Mouse (Mus musculus): ENCODE results near the gene Mroh2b. TPM values are rescaled to one million over a fixed set of nuclear protein-coding genes. Genes with fewer than 3 reads are reported as not detected.

Mroh2b gene
- polyA plus RNA-seq (2015; fragmentation: Nextera tagmentation; extraction: Ambion mirVana): not detected in 2 replicates

DNA sequence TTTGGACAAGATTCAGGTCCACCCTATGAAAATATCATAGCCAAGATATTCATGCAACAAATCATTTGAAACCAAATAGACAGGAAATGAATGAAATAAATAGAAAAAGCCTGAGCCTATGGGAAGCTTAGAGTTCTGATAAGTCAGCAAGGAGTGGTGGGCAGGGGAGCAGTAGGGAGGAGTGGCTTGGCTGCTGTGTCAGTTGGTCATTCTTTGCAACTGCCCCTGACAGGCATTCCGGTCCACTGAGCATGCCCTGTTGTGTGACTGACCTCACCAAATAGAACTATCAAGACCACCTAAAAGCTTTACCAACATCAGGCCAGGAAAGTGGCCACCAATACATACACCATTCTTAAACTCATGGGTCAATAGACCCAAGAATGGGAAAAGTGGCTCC, at the start of gene Mroh2b:
Gene Mroh2b (plus strand): TSS at position 301 of the 400 bp plus-strand sequence.
- WGBS: 100% methylated on average over 1 of the region's 1 CpGs
- Histone ChIP-seq H3K9ac (no peak within 1 kb of the TSS), H3K9me3 (no peaks in the 10 kb centered on the region), H3K27ac (no peak within 1 kb of the TSS), H3K36me3 (no peaks in the 10 kb centered on the region), H3K27me3 (no peaks in the 10 kb centered on the region), H3K4me1 (no peaks in the 10 kb centered on the region), H3K4me3 (no peak within 1 kb of the TSS), H3K4me2 (no peak within 1 kb of the TSS)
- no peak for ATAC-seq (ENCODE audit: insufficient number of reproducible peaks, insufficient read depth, low FRiP score, low TSS enrichment, low read depth)

- H3K36me3 ChIP-seq: no peaks in the 10 kb centered on the region
Observed at GRCm38 (mm10) chr15:4850015-4850414, 48.5 kb upstream of the Mroh2b start.

DNA sequence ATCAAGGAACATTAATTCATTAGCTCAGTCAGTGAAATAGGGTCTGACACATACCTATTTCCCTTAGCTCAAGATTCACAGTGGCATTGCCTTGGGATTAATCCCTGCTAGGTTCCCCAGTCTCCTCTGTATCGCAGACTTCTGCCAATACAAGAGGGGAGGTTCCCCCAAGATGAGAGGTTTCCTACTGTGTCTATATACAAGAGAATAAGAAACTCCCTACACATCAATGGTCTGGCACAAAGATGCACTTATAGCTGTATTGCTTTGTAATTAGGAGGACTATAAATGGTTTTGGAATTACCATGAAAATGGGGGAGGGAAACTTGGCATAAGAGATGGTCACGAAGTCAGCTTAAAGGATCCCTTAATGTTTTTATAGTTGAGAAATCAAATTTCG, 3.6 kb upstream of the Mroh2b start:
- Histone ChIP-seq H3K27me3 (no peaks in the 10 kb centered on the region), H3K4me3 (no peak overlapping the region), H3K36me3 (no peaks in the 10 kb centered on the region), H3K27ac (no peak overlapping the region), H3K9me3 (no peaks in the 10 kb centered on the region), H3K9ac (no peak overlapping the region), H3K4me1 (no peaks in the 10 kb centered on the region), H3K4me2 (no peak overlapping the region)
- ATAC-seq (ENCODE audit: insufficient number of reproducible peaks, insufficient read depth, low FRiP score, low TSS enrichment, low read depth): no peak
- 56% methylated on average over 3 of the region's 3 CpGs for WGBS

More at GRCm38 (mm10) chr15:4850015-4850414, 48.5 kb upstream of the Mroh2b start:
- Histone ChIP-seq H3K27ac (no peak overlapping the region), H3K4me3 (no peak overlapping the region), H3K27me3 (no peaks in the 10 kb centered on the region), H3K4me1 (no peaks in the 10 kb centered on the region), H3K9ac (no peak overlapping the region), H3K9me3 (no peaks in the 10 kb centered on the region), H3K4me2 (no peak overlapping the region)
- whole genome bisulfite sequencing: 72% methylated on average over 1 of the region's 1 CpGs
- no peak for ATAC-seq (ENCODE audit: insufficient number of reproducible peaks, insufficient read depth, low FRiP score, low TSS enrichment, low read depth)

GRCm38 (mm10) chr15:4934731-4935130, 36.2 kb downstream of the Mroh2b start:
- no peak for ATAC-seq (ENCODE audit: insufficient number of reproducible peaks, insufficient read depth, low FRiP score, low TSS enrichment, low read depth)

DNA sequence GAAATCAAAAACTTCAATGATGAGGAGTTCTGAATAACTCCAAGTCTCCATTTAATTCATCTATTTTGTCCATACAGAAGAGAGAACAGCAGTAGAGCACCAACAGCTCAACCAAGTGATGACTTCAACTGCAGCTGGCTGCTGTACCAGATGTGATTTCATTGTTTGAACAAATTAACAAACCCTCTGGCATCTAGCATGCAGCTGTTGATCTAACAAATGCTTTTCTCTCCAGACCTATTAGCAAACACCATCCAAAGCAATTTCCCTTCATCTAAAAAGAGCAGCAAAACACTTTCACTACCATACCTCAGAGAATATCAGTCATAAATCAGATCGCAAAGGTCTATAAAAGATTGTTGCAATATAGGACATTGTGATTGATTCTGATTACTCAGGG, 74.8 kb downstream of the Mroh2b start:
- Histone ChIP-seq H3K4me1 (no peaks in the 10 kb centered on the region), H3K4me3 (no peak overlapping the region), H3K36me3 (no peaks in the 10 kb centered on the region), H3K9me3 (no peaks in the 10 kb centered on the region), H3K4me2 (no peak overlapping the region), H3K27me3 (no peaks in the 10 kb centered on the region), H3K27ac (no peak overlapping the region), H3K9ac (no peak overlapping the region)
- no peak for ATAC-seq (ENCODE audit: insufficient number of reproducible peaks, insufficient read depth, low FRiP score, low TSS enrichment, low read depth)
- WGBS: 95% methylated on average over 1 of the region's 1 CpGs

More at GRCm38 (mm10) chr15:4934731-4935130, 36.2 kb downstream of the Mroh2b start:
- no peak overlapping the region for H3K4me3 ChIP-seq
- no peak overlapping the region for H3K27ac ChIP-seq
- H3K9ac ChIP-seq: no peak overlapping the region
- H3K4me1 ChIP-seq: no peaks in the 10 kb centered on the region
- H3K9me3 ChIP-seq: no peaks in the 10 kb centered on the region
- no peak overlapping the region for H3K4me2 ChIP-seq
- H3K36me3 ChIP-seq: no peaks in the 10 kb centered on the region
- WGBS: 84% methylated on average over 8 of the region's 8 CpGs
- H3K27me3 ChIP-seq: no peaks in the 10 kb centered on the region

DNA sequence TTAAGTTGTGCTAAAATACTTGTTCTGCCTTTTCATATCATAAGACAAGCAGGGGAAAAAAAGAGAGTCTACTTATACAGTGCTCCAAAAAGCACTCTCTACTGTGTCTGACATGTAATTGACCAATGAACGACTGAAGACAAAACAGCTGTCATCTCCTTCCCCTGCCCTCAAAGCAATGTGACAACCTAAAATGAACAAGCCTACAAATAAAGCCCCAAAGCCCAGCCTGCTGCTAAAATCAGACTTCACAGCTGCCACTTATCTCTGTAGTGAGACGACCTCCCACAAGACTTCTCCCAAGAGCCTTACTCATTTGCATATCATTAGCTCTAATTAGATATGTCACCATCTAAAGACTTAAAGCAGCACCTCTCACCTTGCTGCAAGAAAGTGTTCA, 104.4 kb downstream of the Mroh2b start:
- WGBS: 51% methylated on average over 2 of the region's 2 CpGs
- no peaks in the 10 kb centered on the region for H3K36me3 ChIP-seq
- H3K27ac ChIP-seq: no peak overlapping the region
- H3K9me3 ChIP-seq: no peaks in the 10 kb centered on the region
- no peaks in the 10 kb centered on the region for H3K4me1 ChIP-seq
- H3K4me3 ChIP-seq: no peak overlapping the region
- H3K9ac ChIP-seq: no peak overlapping the region
- no peak for ATAC-seq (ENCODE audit: insufficient number of reproducible peaks, insufficient read depth, low FRiP score, low TSS enrichment, low read depth)
- no peaks in the 10 kb centered on the region for H3K27me3 ChIP-seq
- H3K4me2 ChIP-seq: no peak overlapping the region

- Histone ChIP-seq H3K27me3 (no peaks in the 10 kb centered on the region), H3K9me3 (no peaks in the 10 kb centered on the region), H3K36me3 (no peaks in the 10 kb centered on the region), H3K9ac (no peak overlapping the region), H3K4me2 (no peak overlapping the region), H3K4me1 (no peaks in the 10 kb centered on the region), H3K27ac (no peak overlapping the region), H3K4me3 (no peak overlapping the region)
- ATAC-seq (ENCODE audit: insufficient number of reproducible peaks, insufficient read depth, low FRiP score, low TSS enrichment, low read depth): no peak
- 82% methylated on average over 6 of the region's 6 CpGs for WGBS
Observed at GRCm38 (mm10) chr15:5003503-5004196, 105.1 kb downstream of the Mroh2b start.

DNA sequence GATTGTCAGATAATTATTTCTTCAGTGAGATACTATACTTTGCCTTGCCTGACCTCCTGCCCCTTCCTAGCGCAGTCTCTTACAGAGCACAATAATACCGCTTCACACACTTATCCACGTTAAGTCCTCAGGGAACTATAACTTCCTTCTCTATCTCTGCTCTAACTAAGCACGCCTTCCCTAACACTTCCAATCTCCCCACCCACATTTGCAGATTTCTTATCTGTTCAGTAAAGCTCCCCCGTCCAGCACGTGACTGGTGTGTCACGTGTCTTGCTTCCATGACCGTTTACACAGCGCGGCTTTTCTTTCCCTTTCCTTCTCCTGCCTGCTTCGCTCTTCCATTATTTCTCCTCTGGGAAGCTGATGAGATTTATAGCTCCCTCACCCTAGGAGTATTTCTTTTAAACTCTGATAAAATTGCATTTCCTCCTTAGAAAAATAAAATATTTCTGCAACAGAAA, 111.1 kb downstream of the Mroh2b start:
- ATAC-seq (ENCODE audit: insufficient number of reproducible peaks, insufficient read depth, low FRiP score, low TSS enrichment, low read depth): no peak
- no peaks in the 10 kb centered on the region for H3K9me3 ChIP-seq
- H3K4me2 ChIP-seq: no peak overlapping the region
- H3K4me3 ChIP-seq: no peak overlapping the region
- H3K27ac ChIP-seq: no peak overlapping the region
- no peaks in the 10 kb centered on the region for H3K27me3 ChIP-seq
- no peak overlapping the region for H3K9ac ChIP-seq
- no peaks in the 10 kb centered on the region for H3K36me3 ChIP-seq
- H3K4me1 ChIP-seq: no peaks in the 10 kb centered on the region
- 62% methylated on average over 11 of the region's 11 CpGs for WGBS

Other genes with a start within 250 kb of the Mroh2b start
- 0.19 TPM in 1 of 2 replicates, not detected in the other for gene C6, start 171.6 kb upstream of the Mroh2b start, polyA plus RNA-seq (2015; fragmentation: Nextera tagmentation; extraction: Ambion mirVana)
- not detected in 2 replicates for gene C7, start 165.0 kb downstream of the Mroh2b start, polyA plus RNA-seq (2015; fragmentation: Nextera tagmentation; extraction: Ambion mirVana)
- 0.77 and 1.3 TPM in 2 replicates for gene Card6, start 209.8 kb downstream of the Mroh2b start, polyA plus RNA-seq (2015; fragmentation: Nextera tagmentation; extraction: Ambion mirVana)
- 596 and 689 TPM in 2 replicates for gene Rpl37, start 217.9 kb downstream of the Mroh2b start, polyA plus RNA-seq (2015; fragmentation: Nextera tagmentation; extraction: Ambion mirVana)
- gene Prkaa1, start 245.1 kb downstream of the Mroh2b start, polyA plus RNA-seq (2015; fragmentation: Nextera tagmentation; extraction: Ambion mirVana): 16.6 and 18.7 TPM in 2 replicates